Mouse (Mus musculus) heart, embryonic 10.5 days (tissue): ENCODE results near the gene Gpr153. TPM values are rescaled to one million over a fixed set of nuclear protein-coding genes. Genes with fewer than 3 reads are reported as not detected.

Experiments
- DNase-seq: peaks from one replicate; pipeline ENCODE4 v3.0.0-alpha.2; 2017; ENCODE audit warnings: low spot score
- H3K27ac ChIP-seq: fragments of 300-500 bp; sonication (generic); 2 replicates; pipeline ENCODE4 v1.5.1; 2016; ENCODE audit warnings: mild to moderate bottlenecking
- H3K27me3 ChIP-seq: fragments of 300-500 bp; sonication (generic); 2 replicates; pipeline ENCODE4 v1.6.1; 2016; ENCODE audit warnings: mild to moderate bottlenecking; ENCODE audit not compliant: poor library complexity, insufficient read depth, severe bottlenecking
- H3K36me3 ChIP-seq: fragments of 300-500 bp; sonication (generic); 2 replicates; pipeline ENCODE4 v1.6.1; 2016; ENCODE audit warnings: mild to moderate bottlenecking, moderate library complexity
- H3K4me1 ChIP-seq: fragments of 300-500 bp; sonication (generic); 2 replicates; pipeline ENCODE4 v1.6.1; 2016; ENCODE audit warnings: mild to moderate bottlenecking
- H3K4me3 ChIP-seq: fragments of 300-500 bp; sonication (generic); 2 replicates; pipeline ENCODE4 v1.5.1; 2016; ENCODE audit warnings: mild to moderate bottlenecking, moderate library complexity
- H3K9me3 ChIP-seq: fragments of 300-500 bp; sonication (generic); 2 replicates; pipeline ENCODE4 v1.6.1; 2016; ENCODE audit warnings: mild to moderate bottlenecking, moderate library complexity
- WGBS: fragments of 180-500 bp; shearing (Covaris S2); methylation state at CpG from one replicate; pipeline ENCODE4 v1.1.7; 2016; 5-methylcytosine and 5-hydroxymethylcytosine counted together
- polyA plus RNA-seq: library from polyadenylated mRNA; unstranded; fragments of >200 nt; fragmentation: Nextera tagmentation; extraction: Ambion mirVana; gene quantifications from 2 replicates; pipeline ENCODE4 v1.2.1, GENCODE M21; 2016

The Gpr153 gene
- polyA plus RNA-seq, 1 experiment from 2014 or later = 6.3 TPM

GRCm38 (mm10) chr4:152269967-152270366 lies 4.1 kb upstream of the Gpr153 start:
- Histone ChIP-seq H3K4me1 (peaks cover 69% of the 10 kb centered on the region), H3K27me3 (peaks cover 40% of the 10 kb centered on the region), H3K9me3 (no peaks in the 10 kb centered on the region), H3K27ac (0 out of 2 replicates have a peak overlapping the region, but pooled peaks have one; percentile 4), H3K4me3 (no peak overlapping the region), H3K36me3 (peaks cover 5% of the 10 kb centered on the region; the same call in 1 of the 2 replicates)
- WGBS = 89% methylated on average over 13 of the region's 13 CpGs
- DNase-seq = no peak

GRCm38 (mm10) chr4:152270599-152270998 lies 3.4 kb upstream of the Gpr153 start:
- Histone ChIP-seq H3K36me3 (0 out of 2 replicates have a peak, but pooled peaks cover 5% of the 10 kb centered on the region), H3K9me3 (no peaks in the 10 kb centered on the region), H3K27ac (no peak overlapping the region; the same call in 1 of the 2 replicates), H3K4me3 (no peak overlapping the region), H3K27me3 (peaks cover 46% of the 10 kb centered on the region), H3K4me1 (peaks cover 71% of the 10 kb centered on the region)
- WGBS = 74% methylated on average over 9 of the region's 9 CpGs
- DNase-seq = no peak

- Histone ChIP-seq H3K27ac (0 out of 2 replicates have a peak overlapping the region, but pooled peaks have one; percentile 88), H3K4me1 (peaks cover 65% of the 10 kb centered on the region)
These were observed 2.7 kb upstream of the Gpr153 start for GRCm38 (mm10) chr4:152271334-152271733.

GRCm38 (mm10) chr4:152272006-152272405 lies 2.0 kb upstream of the Gpr153 start:
- 64% methylated on average over 7 of the region's 7 CpGs for WGBS

More at GRCm38 (mm10) chr4:152271334-152271733, 2.7 kb upstream of the Gpr153 start:
- Histone ChIP-seq H3K27me3 (peaks cover 54% of the 10 kb centered on the region), H3K9me3 (no peaks in the 10 kb centered on the region), H3K4me3 (no peak overlapping the region), H3K36me3 (0 out of 2 replicates have a peak, but pooled peaks cover 5% of the 10 kb centered on the region)
- WGBS = 89% methylated on average over 11 of the region's 11 CpGs
- no peak for DNase-seq

GRCm38 (mm10) chr4:152272449-152273049 lies 1.5 kb upstream of the Gpr153 start:
- 24% methylated on average over 9 of the region's 9 CpGs for WGBS
- H3K4me3 ChIP-seq = 0 out of 2 replicates have a peak overlapping the region, but pooled peaks have one; percentile 8
- DNase-seq = no peak
- no peaks in the 10 kb centered on the region for H3K9me3 ChIP-seq
- 0 out of 2 replicates have a peak, but pooled peaks cover 2% of the 10 kb centered on the region for H3K36me3 ChIP-seq
- H3K27me3 ChIP-seq = peaks cover 65% of the 10 kb centered on the region
- peak overlapping the region; percentile 88 for H3K27ac ChIP-seq
- H3K4me1 ChIP-seq = peaks cover 70% of the 10 kb centered on the region

More at GRCm38 (mm10) chr4:152272006-152272405, 2.0 kb upstream of the Gpr153 start:
- no peak for DNase-seq
- no peaks in the 10 kb centered on the region for H3K9me3 ChIP-seq
- 0 out of 2 replicates have a peak overlapping the region, but pooled peaks have one; percentile 8 for H3K4me3 ChIP-seq
- 0 out of 2 replicates have a peak, but pooled peaks cover 5% of the 10 kb centered on the region for H3K36me3 ChIP-seq
- H3K27ac ChIP-seq = peak overlapping the region; percentile 88; the same call in 1 of the 2 replicates
- H3K4me1 ChIP-seq = peaks cover 70% of the 10 kb centered on the region
- H3K27me3 ChIP-seq = peaks cover 60% of the 10 kb centered on the region

- peak overlapping the region; percentile 88 for H3K27ac ChIP-seq
- peak overlapping the region; percentile 84; the same call in 1 of the 2 replicates for H3K4me3 ChIP-seq
- H3K9me3 ChIP-seq = no peaks in the 10 kb centered on the region; the same call in 1 of the 2 replicates
- H3K4me1 ChIP-seq = peaks cover 67% of the 10 kb centered on the region
- H3K27me3 ChIP-seq = peaks cover 65% of the 10 kb centered on the region
- H3K36me3 ChIP-seq = no peaks in the 10 kb centered on the region
- DNase-seq = no peak
- 33% methylated on average over 3 of the region's 3 CpGs for WGBS
These were observed 841 bp upstream of the Gpr153 start for GRCm38 (mm10) chr4:152273191-152273590.

GRCm38 (mm10) chr4:152274681-152275131 lies 674 bp downstream of the Gpr153 start:
- H3K27ac ChIP-seq = peak overlapping the region; percentile 88
- under 1% methylated on average over 20 of the region's 20 CpGs for WGBS
- H3K4me1 ChIP-seq = peaks cover 61% of the 10 kb centered on the region

GRCm38 (mm10) chr4:152276389-152277347 lies 2.6 kb downstream of the Gpr153 start:
- Histone ChIP-seq H3K27me3 (peaks cover 76% of the 10 kb centered on the region), H3K4me1 (peaks cover 49% of the 10 kb centered on the region), H3K4me3 (no peak overlapping the region), H3K9me3 (no peaks in the 10 kb centered on the region; the same call in 1 of the 2 replicates), H3K27ac (no peak overlapping the region), H3K36me3 (peaks cover 9% of the 10 kb centered on the region; the same call in 1 of the 2 replicates)
- DNase-seq = no peak
- WGBS = 45% methylated on average over 10 of the region's 10 CpGs

More at GRCm38 (mm10) chr4:152274681-152275131, 674 bp downstream of the Gpr153 start:
- H3K4me3 ChIP-seq = peak overlapping the region; percentile 84
- no peak for DNase-seq
- H3K9me3 ChIP-seq = no peaks in the 10 kb centered on the region; the same call in 1 of the 2 replicates
- H3K27me3 ChIP-seq = peaks cover 70% of the 10 kb centered on the region
- peaks cover 2% of the 10 kb centered on the region; the same call in 1 of the 2 replicates for H3K36me3 ChIP-seq

GRCm38 (mm10) chr4:152277916-152278315 lies 3.9 kb downstream of the Gpr153 start:
- WGBS = 69% methylated on average over 2 of the region's 2 CpGs
- Histone ChIP-seq H3K9me3 (no peaks in the 10 kb centered on the region; the same call in 1 of the 2 replicates), H3K4me1 (peaks cover 41% of the 10 kb centered on the region), H3K27ac (no peak overlapping the region), H3K27me3 (peaks cover 87% of the 10 kb centered on the region), H3K4me3 (no peak overlapping the region), H3K36me3 (peaks cover 11% of the 10 kb centered on the region; the same call in 1 of the 2 replicates)
- no peak for DNase-seq

GRCm38 (mm10) chr4:152278986-152279385 lies 5.0 kb downstream of the Gpr153 start:
- Histone ChIP-seq H3K4me3 (no peak overlapping the region), H3K27me3 (peaks cover 87% of the 10 kb centered on the region), H3K4me1 (peaks cover 38% of the 10 kb centered on the region), H3K27ac (no peak overlapping the region), H3K9me3 (no peaks in the 10 kb centered on the region; the same call in 1 of the 2 replicates), H3K36me3 (peaks cover 11% of the 10 kb centered on the region; the same call in 1 of the 2 replicates)
- no peak for DNase-seq
- 84% methylated on average over 23 of the region's 23 CpGs for WGBS

GRCm38 (mm10) chr4:152281601-152282000 lies 7.6 kb downstream of the Gpr153 start:
- Histone ChIP-seq H3K27me3 (peaks cover 87% of the 10 kb centered on the region), H3K9me3 (no peaks in the 10 kb centered on the region; the same call in 1 of the 2 replicates), H3K4me1 (peaks cover 25% of the 10 kb centered on the region), H3K27ac (no peak overlapping the region), H3K36me3 (peaks cover 11% of the 10 kb centered on the region; the same call in 1 of the 2 replicates), H3K4me3 (no peak overlapping the region)
- DNase-seq = no peak
- WGBS = 41% methylated on average over 15 of the region's 15 CpGs

GRCm38 (mm10) chr4:152282721-152283120 lies 8.7 kb downstream of the Gpr153 start:
- Histone ChIP-seq H3K4me3 (peak overlapping the region; percentile 49), H3K9me3 (no peaks in the 10 kb centered on the region; the same call in 1 of the 2 replicates), H3K4me1 (peaks cover 22% of the 10 kb centered on the region), H3K36me3 (peaks cover 11% of the 10 kb centered on the region; the same call in 1 of the 2 replicates), H3K27me3 (peaks cover 90% of the 10 kb centered on the region), H3K27ac (peak overlapping the region; percentile 45)
- 22% methylated on average over 34 of the region's 34 CpGs for WGBS
- no peak for DNase-seq
